Mouse (Mus musculus): ENCODE measurements around the gene Klhl31. TPM values are rescaled to one million over a fixed set of nuclear protein-coding genes. Genes with fewer than 3 reads are reported as not detected.

Klhl31 gene
- polyA plus RNA-seq, 1 experiment: 0.43 TPM

DNA sequence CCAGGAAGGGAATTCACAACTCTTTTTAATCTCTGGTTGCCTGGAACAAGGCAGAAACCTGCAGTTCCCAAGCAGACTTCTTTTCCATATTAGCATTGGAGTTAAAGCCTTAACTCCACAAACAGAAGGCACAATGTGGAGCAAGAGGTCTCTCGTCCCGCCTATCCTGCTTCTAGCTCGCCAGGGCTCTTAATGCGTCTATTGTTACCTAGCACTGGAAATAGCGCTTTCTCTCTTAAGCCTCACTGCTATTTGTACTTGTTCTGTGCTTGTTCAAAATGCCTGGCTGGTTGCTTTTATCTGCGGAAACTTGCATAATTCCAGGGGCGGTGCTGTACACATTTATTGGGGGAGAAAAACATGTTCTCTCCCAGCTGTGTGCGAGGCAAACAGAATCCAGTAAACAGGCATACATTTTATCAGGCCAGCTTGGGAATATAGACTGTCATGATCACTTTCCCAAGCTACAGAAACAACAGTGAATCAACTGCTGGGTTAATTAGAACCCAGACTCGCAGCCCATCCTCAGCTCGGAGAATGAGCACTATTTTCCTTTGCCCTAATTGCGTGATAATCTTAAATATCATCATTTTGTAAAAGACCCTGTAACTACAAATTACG lies 41.2 kb upstream of the Klhl31 start:
- Histone ChIP-seq H3K4me3 (ENCODE audit: insufficient read depth, poor library complexity, severe bottlenecking) (no peak overlapping the region), H3K79me3 (ENCODE audit: low read depth) (no peaks in the 10 kb centered on the region), H3K36me3 (ENCODE audit: control insufficient read depth, insufficient read depth) (no peaks in the 10 kb centered on the region), H3K79me2 (ENCODE audit: control insufficient read depth, insufficient read depth) (no peaks in the 10 kb centered on the region), H3K27me3 (ENCODE audit: control insufficient read depth, insufficient read depth, insufficient read length) (no peaks in the 10 kb centered on the region), H3ac (ENCODE audit: control insufficient read depth, insufficient read length, low read depth) (no peak overlapping the region)
- no peak for TF ChIP-seq CEBPB (IDR thresholded peaks at IDR 0.05; ENCODE audit: low read depth)
- TF ChIP-seq CTCF (IDR thresholded peaks at IDR 0.05; ENCODE audit: control insufficient read depth, insufficient read depth, insufficient read length): no peak
- TF ChIP-seq MYOG (IDR thresholded peaks at IDR 0.05; ENCODE audit: control insufficient read depth, extremely low read depth, insufficient read length): no peak
- no peak for TF ChIP-seq FOSL1 (IDR thresholded peaks at IDR 0.05; ENCODE audit: insufficient read depth, low read length, poor library complexity, severe bottlenecking)
- no peak for TF ChIP-seq MYOD1 (IDR thresholded peaks at IDR 0.05; ENCODE audit: control insufficient read depth, insufficient read length, low read depth)
- no peak for TF ChIP-seq MAX (IDR thresholded peaks at IDR 0.05)
- TF ChIP-seq USF1 (IDR thresholded peaks at IDR 0.05; ENCODE audit: low read depth): no peak

DNA sequence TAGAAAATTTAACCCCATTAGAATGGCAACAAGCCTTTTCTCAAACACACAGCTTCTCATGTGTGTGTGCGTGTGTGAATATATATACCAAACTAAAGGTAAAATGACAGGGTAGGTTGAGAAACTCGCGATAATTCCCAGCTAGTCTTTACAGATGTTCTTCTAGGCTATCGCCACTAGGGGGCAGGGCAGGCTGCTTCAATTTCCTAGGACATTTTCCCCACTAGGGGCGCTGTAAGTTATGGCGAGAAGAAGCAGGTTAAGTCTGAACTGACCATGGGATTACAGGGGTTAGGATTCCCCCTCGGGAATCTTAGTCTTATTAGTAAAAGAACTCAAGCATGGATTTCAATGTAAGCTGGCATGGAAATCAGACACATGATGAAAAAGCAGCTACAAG lies 39.9 kb upstream of the Klhl31 start:
- no peak overlapping the region for H3K4me3 ChIP-seq (ENCODE audit: insufficient read depth, poor library complexity, severe bottlenecking)
- no peaks in the 10 kb centered on the region for H3K79me3 ChIP-seq (ENCODE audit: low read depth)
- no peaks in the 10 kb centered on the region for H3K36me3 ChIP-seq (ENCODE audit: control insufficient read depth, insufficient read depth)
- H3ac ChIP-seq (ENCODE audit: control insufficient read depth, insufficient read length, low read depth): no peak overlapping the region
- TF ChIP-seq MAX (IDR thresholded peaks at IDR 0.05) (no peak), FOSL1 (IDR thresholded peaks at IDR 0.05; ENCODE audit: insufficient read depth, low read length, poor library complexity, severe bottlenecking) (no peak), USF1 (IDR thresholded peaks at IDR 0.05; ENCODE audit: low read depth) (no peak), CEBPB (IDR thresholded peaks at IDR 0.05; ENCODE audit: low read depth) (no peak), CTCF (IDR thresholded peaks at IDR 0.05; ENCODE audit: control insufficient read depth, insufficient read depth, insufficient read length) (peak; percentile 75), MYOG (IDR thresholded peaks at IDR 0.05; ENCODE audit: control insufficient read depth, extremely low read depth, insufficient read length) (no peak), MYOD1 (IDR thresholded peaks at IDR 0.05; ENCODE audit: control insufficient read depth, insufficient read length, low read depth) (no peak)
- no peaks in the 10 kb centered on the region for H3K27me3 ChIP-seq (ENCODE audit: control insufficient read depth, insufficient read depth, insufficient read length)
- H3K79me2 ChIP-seq (ENCODE audit: control insufficient read depth, insufficient read depth): no peaks in the 10 kb centered on the region

DNA sequence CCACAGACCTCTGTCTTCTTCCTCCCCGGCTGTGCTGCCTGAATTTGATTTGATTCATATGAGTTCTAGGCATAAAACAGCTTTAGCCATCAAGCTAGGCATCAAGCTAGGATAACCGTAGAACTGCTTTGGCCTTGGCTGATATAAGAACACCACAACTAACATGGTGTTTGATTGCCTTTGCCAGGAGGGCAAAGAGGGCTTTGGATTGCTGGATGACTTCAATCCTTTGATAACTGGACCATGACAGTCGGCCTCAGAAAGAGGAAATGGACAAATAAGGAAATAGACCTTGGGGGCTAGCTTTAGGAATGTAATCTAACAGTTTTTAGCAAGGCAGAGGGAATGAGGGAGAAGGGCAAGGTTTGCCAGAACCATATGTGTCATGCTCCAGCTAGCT lies 37.7 kb upstream of the Klhl31 start:
- Histone ChIP-seq H3K36me3 (ENCODE audit: control insufficient read depth, insufficient read depth) (no peaks in the 10 kb centered on the region), H3K79me3 (ENCODE audit: low read depth) (no peaks in the 10 kb centered on the region), H3K27me3 (ENCODE audit: control insufficient read depth, insufficient read depth, insufficient read length) (no peaks in the 10 kb centered on the region), H3K4me3 (ENCODE audit: insufficient read depth, poor library complexity, severe bottlenecking) (no peak overlapping the region), H3K79me2 (ENCODE audit: control insufficient read depth, insufficient read depth) (no peaks in the 10 kb centered on the region), H3ac (ENCODE audit: control insufficient read depth, insufficient read length, low read depth) (no peak overlapping the region)
- TF ChIP-seq MAX (IDR thresholded peaks at IDR 0.05) (no peak), USF1 (IDR thresholded peaks at IDR 0.05; ENCODE audit: low read depth) (no peak), CTCF (IDR thresholded peaks at IDR 0.05; ENCODE audit: control insufficient read depth, insufficient read depth, insufficient read length) (no peak), MYOD1 (IDR thresholded peaks at IDR 0.05; ENCODE audit: control insufficient read depth, insufficient read length, low read depth) (no peak)

DNA sequence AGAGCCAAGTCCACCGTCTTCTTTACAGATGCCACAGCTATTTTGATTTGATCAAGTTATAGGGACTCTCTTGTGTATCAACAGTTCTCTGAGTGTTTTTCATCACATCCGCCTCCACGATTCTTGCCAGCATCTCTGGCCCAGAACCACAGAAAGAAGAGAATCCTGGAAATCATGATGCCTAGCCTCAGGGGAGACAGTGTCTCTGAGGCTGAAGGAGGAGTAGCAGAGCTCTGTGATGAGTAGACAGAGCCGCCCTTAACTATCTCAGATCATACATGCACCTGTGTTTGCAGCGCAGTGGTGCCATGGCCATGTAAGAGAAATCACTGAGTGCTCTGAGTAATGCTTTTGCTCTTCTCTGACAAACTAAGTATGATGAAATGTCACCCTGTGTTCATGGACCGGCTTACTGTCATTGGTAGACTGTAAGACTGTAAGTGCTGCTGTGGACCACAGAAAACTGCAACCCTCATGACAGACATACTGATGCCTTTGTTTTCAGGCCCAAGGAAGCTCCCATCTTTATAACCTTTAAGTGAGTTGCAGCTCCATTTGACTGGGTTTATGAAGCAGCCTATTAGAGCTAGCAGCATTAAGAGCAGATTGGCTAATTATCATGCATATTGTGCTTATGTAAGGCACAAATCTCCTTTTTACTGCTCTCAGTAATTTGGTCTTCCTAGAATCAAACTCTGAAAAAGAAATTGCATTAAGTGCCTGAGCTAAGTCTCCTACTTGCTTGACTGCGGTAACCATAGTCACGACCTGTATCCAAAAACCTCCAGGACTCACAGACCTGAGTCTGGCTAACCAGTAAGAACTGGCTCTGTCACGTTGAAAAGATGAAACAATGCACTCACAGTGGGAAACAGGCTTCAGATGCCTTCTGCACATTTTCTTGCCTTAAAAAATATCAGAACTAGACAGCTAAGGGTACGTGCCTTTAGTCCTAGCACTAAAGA lies 33.7 kb upstream of the Klhl31 start:
- Histone ChIP-seq H3K79me2 (ENCODE audit: control insufficient read depth, insufficient read depth) (no peaks in the 10 kb centered on the region), H3K79me3 (ENCODE audit: low read depth) (no peaks in the 10 kb centered on the region), H3K4me3 (ENCODE audit: insufficient read depth, poor library complexity, severe bottlenecking) (no peak overlapping the region), H3K36me3 (ENCODE audit: control insufficient read depth, insufficient read depth) (no peaks in the 10 kb centered on the region), H3K27me3 (ENCODE audit: control insufficient read depth, insufficient read depth, insufficient read length) (no peaks in the 10 kb centered on the region), H3ac (ENCODE audit: control insufficient read depth, insufficient read length, low read depth) (no peak overlapping the region)
- TF ChIP-seq CEBPB (IDR thresholded peaks at IDR 0.05; ENCODE audit: low read depth): no peak
- TF ChIP-seq CTCF (IDR thresholded peaks at IDR 0.05; ENCODE audit: control insufficient read depth, insufficient read depth, insufficient read length): no peak
- no peak for TF ChIP-seq FOSL1 (IDR thresholded peaks at IDR 0.05; ENCODE audit: insufficient read depth, low read length, poor library complexity, severe bottlenecking)
- no peak for TF ChIP-seq USF1 (IDR thresholded peaks at IDR 0.05; ENCODE audit: low read depth)

DNA sequence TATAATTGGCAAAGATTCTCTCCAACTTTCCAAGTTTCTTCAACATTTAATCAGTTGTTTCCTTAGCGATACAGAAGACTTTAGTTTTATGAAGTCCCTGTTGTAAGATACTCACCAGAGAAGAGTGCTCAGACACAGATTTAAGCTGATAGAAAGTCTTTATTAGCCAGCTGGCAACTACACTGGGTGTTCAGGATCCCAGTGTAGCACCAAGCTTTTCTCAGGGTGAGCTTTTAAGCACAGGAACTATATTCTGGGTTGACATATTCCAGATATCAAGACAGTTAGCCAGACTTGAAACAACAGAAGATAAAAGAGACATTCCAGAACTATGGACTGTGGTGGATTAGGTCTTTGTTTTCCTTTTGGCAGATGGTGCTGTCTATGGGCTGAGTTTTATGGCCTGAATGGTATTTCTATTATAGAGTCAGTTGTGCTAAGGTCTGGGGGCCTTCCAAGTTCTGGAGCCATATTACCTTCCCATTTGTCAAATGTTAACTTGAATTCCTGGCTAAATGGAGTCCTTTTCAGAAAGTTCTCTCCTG lies 32.3 kb upstream of the Klhl31 start:
- H3K36me3 ChIP-seq (ENCODE audit: control insufficient read depth, insufficient read depth): no peaks in the 10 kb centered on the region
- H3K79me2 ChIP-seq (ENCODE audit: control insufficient read depth, insufficient read depth): no peaks in the 10 kb centered on the region
- no peak overlapping the region for H3K4me3 ChIP-seq (ENCODE audit: insufficient read depth, poor library complexity, severe bottlenecking)
- TF ChIP-seq MYOG (IDR thresholded peaks at IDR 0.05; ENCODE audit: control insufficient read depth, extremely low read depth, insufficient read length): no peak
- no peak for TF ChIP-seq MAX (IDR thresholded peaks at IDR 0.05)
- TF ChIP-seq FOSL1 (IDR thresholded peaks at IDR 0.05; ENCODE audit: insufficient read depth, low read length, poor library complexity, severe bottlenecking): no peak
- TF ChIP-seq MYOD1 (IDR thresholded peaks at IDR 0.05; ENCODE audit: control insufficient read depth, insufficient read length, low read depth): no peak
- no peak for TF ChIP-seq CTCF (IDR thresholded peaks at IDR 0.05; ENCODE audit: control insufficient read depth, insufficient read depth, insufficient read length)
- TF ChIP-seq USF1 (IDR thresholded peaks at IDR 0.05; ENCODE audit: low read depth): no peak
- TF ChIP-seq CEBPB (IDR thresholded peaks at IDR 0.05; ENCODE audit: low read depth): no peak
- H3K27me3 ChIP-seq (ENCODE audit: control insufficient read depth, insufficient read depth, insufficient read length): no peaks in the 10 kb centered on the region
- no peaks in the 10 kb centered on the region for H3K79me3 ChIP-seq (ENCODE audit: low read depth)
- no peak overlapping the region for H3ac ChIP-seq (ENCODE audit: control insufficient read depth, insufficient read length, low read depth)
